Mouse (Mus musculus) cerebellum, adult (tissue): ENCODE data around the gene Ltbp2.

Source experiments
- ATAC-seq: cut with Nextera tagmentation; 2 replicates; pipeline ENCODE4 v1.9.2; 2017; ENCODE audit warnings: mild to moderate bottlenecking, moderate library complexity, mixed read lengths; ENCODE audit not compliant: insufficient number of reproducible peaks, low FRiP score, low TSS enrichment

Ltbp2 gene

GRCm38 (mm10) chr12:84876481-84877121 lies at the start of gene Ltbp2:
Gene Ltbp2, minus strand, starts transcription at chr12:84876532.
- peak; percentile 64 for ATAC-seq

GRCm38 (mm10) chr12:84924324-84924723 lies 48.0 kb upstream of the Ltbp2 start:
- no peak for ATAC-seq

GRCm38 (mm10) chr12:84921881-84922419 lies 45.6 kb upstream of the Ltbp2 start:
- no peak for ATAC-seq

GRCm38 (mm10) chr12:84918809-84919208 lies 42.5 kb upstream of the Ltbp2 start:
- ATAC-seq: peak; percentile 36; the same call in 1 of the 2 replicates

- no peak for ATAC-seq
Observed at GRCm38 (mm10) chr12:84917799-84918198, 41.5 kb upstream of the Ltbp2 start.

- no peak for ATAC-seq
Observed at GRCm38 (mm10) chr12:84914959-84915358, 38.6 kb upstream of the Ltbp2 start.

- ATAC-seq: 0 out of 2 replicates have a peak, but pooled peaks have one; percentile 33
Observed at GRCm38 (mm10) chr12:84912652-84913104, 36.3 kb upstream of the Ltbp2 start.

GRCm38 (mm10) chr12:84911640-84912039 lies 35.3 kb upstream of the Ltbp2 start:
- ATAC-seq: no peak

- ATAC-seq: 0 out of 2 replicates have a peak, but pooled peaks have one; percentile 38
Observed at GRCm38 (mm10) chr12:84910066-84910465, 33.7 kb upstream of the Ltbp2 start.

- peak; percentile 85 for ATAC-seq
Observed at GRCm38 (mm10) chr12:84907627-84908480, 31.5 kb upstream of the Ltbp2 start.

GRCm38 (mm10) chr12:84907024-84907626 lies 30.8 kb upstream of the Ltbp2 start:
- no peak for ATAC-seq

- no peak for ATAC-seq
Observed at GRCm38 (mm10) chr12:84904399-84904798, 28.1 kb upstream of the Ltbp2 start.

GRCm38 (mm10) chr12:84900317-84900716 lies 24.0 kb upstream of the Ltbp2 start:
- no peak for ATAC-seq

- ATAC-seq: no peak
Observed at GRCm38 (mm10) chr12:84897322-84897721, 21.0 kb upstream of the Ltbp2 start.

GRCm38 (mm10) chr12:84896235-84896634 lies 19.9 kb upstream of the Ltbp2 start:
- ATAC-seq: no peak

GRCm38 (mm10) chr12:84893648-84894628 lies 17.6 kb upstream of the Ltbp2 start:
- no peak for ATAC-seq

GRCm38 (mm10) chr12:84890289-84890688 lies 14.0 kb upstream of the Ltbp2 start:
- no peak for ATAC-seq

GRCm38 (mm10) chr12:84885107-84885876 lies 9.0 kb upstream of the Ltbp2 start:
- no peak for ATAC-seq
